In genomic region chr12:99150126-99150525, GRCm38 (mm10) we compare ENCODE assay signal across 8 mouse cellular contexts.
DNase-seq lines count a peak whose midpoint lies in the region; ATAC-seq and TF ChIP-seq lines count a peak whose summit lies in the region.

No protein-coding gene starts in this region.

- H3K36me3 ChIP-seq in midbrain, postnatal 0 days (ENCODE audit: insufficient read depth, low read length) = no peaks in the 10 kb centered on the region
- no peaks in the 10 kb centered on the region for H3K36me3 ChIP-seq in midbrain, embryonic 16.5 days (ENCODE audit: control insufficient read depth, insufficient read depth, low read length)

- 0 out of 2 replicates have a peak, but pooled peaks cover 4% of the 10 kb centered on the region for H3K4me1 ChIP-seq in midbrain, postnatal 0 days (ENCODE audit: insufficient read depth, low read length)
- peaks cover 2% of the 10 kb centered on the region; the same call in 1 of the 2 replicates for H3K4me1 ChIP-seq in midbrain, embryonic 16.5 days (ENCODE audit: control insufficient read depth, insufficient read depth, low read length)

- peak; percentile 22 to 44 for DNase-seq in cerebellum, adult 18-20 months
- no peak for DNase-seq in cerebellum, adult 9-11 months
- DNase-seq in midbrain, postnatal 0 days (ENCODE audit: low spot score) = no peak
- peak; percentile 39 to 49 for DNase-seq in cerebellum, postnatal 4 days (ENCODE audit: low spot score in 2 of 2)
- peak; percentile 67 for DNase-seq in kidney, adult 9 months
- DNase-seq in naive thymus-derived CD4-positive, alpha-beta T cell, adult 2 months (ENCODE audit: low read depth) = peak; percentile 62
- DNase-seq in thymus, postnatal 14 days = peak; percentile 82

- no peak for ATAC-seq in midbrain, postnatal 0 days (ENCODE audit: low FRiP score)
- ATAC-seq in midbrain, embryonic 16.5 days = no peak

- no peaks in the 10 kb centered on the region for H3K9me3 ChIP-seq in midbrain, postnatal 0 days (ENCODE audit: low read length)
- H3K9me3 ChIP-seq in midbrain, embryonic 16.5 days (replicated peaks; ENCODE audit: control insufficient read depth, low read length, poor library complexity, severe bottlenecking) = no peaks in the 10 kb centered on the region

- no peak overlapping the region for H3K4me3 ChIP-seq in midbrain, postnatal 0 days (ENCODE audit: low read depth, low read length)
- H3K4me3 ChIP-seq in midbrain, embryonic 16.5 days (ENCODE audit: low read depth, low read length) = no peak overlapping the region

- 51% methylated on average over 4 of the region's 4 CpGs for WGBS in midbrain, postnatal 0 days
- 61% methylated on average over 4 of the region's 4 CpGs for WGBS in midbrain, embryonic 16.5 days

- no peaks in the 10 kb centered on the region for H3K27me3 ChIP-seq in midbrain, postnatal 0 days (ENCODE audit: insufficient read depth, low read length)
- no peaks in the 10 kb centered on the region for H3K27me3 ChIP-seq in midbrain, embryonic 16.5 days (ENCODE audit: control insufficient read depth, insufficient read depth, low read depth, low read length)

- TF ChIP-seq CTCF in midbrain, postnatal 0 days (IDR thresholded peaks at IDR 0.05) = peak; percentile 64

- no peak overlapping the region for H3K27ac ChIP-seq in midbrain, postnatal 0 days (ENCODE audit: low read depth, low read length)
- H3K27ac ChIP-seq in midbrain, embryonic 16.5 days (ENCODE audit: low read length) = no peak overlapping the region

- H3K9ac ChIP-seq in midbrain, postnatal 0 days (replicated peaks; ENCODE audit: low read length, poor library complexity, severe bottlenecking) = no peak overlapping the region
- H3K9ac ChIP-seq in midbrain, embryonic 16.5 days (ENCODE audit: low read depth, low read length) = no peak overlapping the region

- no peak overlapping the region for H3K4me2 ChIP-seq in midbrain, postnatal 0 days (ENCODE audit: low read depth, low read length, poor library complexity, severe bottlenecking)
- no peak overlapping the region for H3K4me2 ChIP-seq in midbrain, embryonic 16.5 days (ENCODE audit: low read length)

Comparison
In these comparisons a context has a peak if more than half of its experiments do, and no peak if none do; other contexts are left out.
1. DNase-seq: peak in cerebellum, adult 18-20 months (2 of 2), cerebellum, postnatal 4 days (2 of 2), kidney, adult 9 months (single experiment), naive thymus-derived CD4-positive, alpha-beta T cell, adult 2 months (single experiment) and thymus, postnatal 14 days (single experiment); none in cerebellum, adult 9-11 months (single experiment) and midbrain, postnatal 0 days (single experiment).